Mouse (Mus musculus) lung, adult 10 weeks (tissue): Measurements from ENCODE around the gene Klc4. TPM values are rescaled to one million over a fixed set of nuclear protein-coding genes. Genes with fewer than 3 reads are reported as not detected.

Source experiments
- polyA plus RNA-seq: library from polyadenylated mRNA; stranded (reverse); fragments of 350-450 nt; fragmentation: Illumina TruSeq; extraction: RNeasy Lipid Tissue Mini Kit (QIAGEN cat#74804); gene quantifications from one replicate; pipeline ENCODE4 v1.2.3, GENCODE M21; 2014; ENCODE audit warnings: low read depth, low replicate concordance; ENCODE audit not compliant: insufficient read depth

The Klc4 gene
- polyA plus RNA-seq, result 16.5 TPM

DNA sequence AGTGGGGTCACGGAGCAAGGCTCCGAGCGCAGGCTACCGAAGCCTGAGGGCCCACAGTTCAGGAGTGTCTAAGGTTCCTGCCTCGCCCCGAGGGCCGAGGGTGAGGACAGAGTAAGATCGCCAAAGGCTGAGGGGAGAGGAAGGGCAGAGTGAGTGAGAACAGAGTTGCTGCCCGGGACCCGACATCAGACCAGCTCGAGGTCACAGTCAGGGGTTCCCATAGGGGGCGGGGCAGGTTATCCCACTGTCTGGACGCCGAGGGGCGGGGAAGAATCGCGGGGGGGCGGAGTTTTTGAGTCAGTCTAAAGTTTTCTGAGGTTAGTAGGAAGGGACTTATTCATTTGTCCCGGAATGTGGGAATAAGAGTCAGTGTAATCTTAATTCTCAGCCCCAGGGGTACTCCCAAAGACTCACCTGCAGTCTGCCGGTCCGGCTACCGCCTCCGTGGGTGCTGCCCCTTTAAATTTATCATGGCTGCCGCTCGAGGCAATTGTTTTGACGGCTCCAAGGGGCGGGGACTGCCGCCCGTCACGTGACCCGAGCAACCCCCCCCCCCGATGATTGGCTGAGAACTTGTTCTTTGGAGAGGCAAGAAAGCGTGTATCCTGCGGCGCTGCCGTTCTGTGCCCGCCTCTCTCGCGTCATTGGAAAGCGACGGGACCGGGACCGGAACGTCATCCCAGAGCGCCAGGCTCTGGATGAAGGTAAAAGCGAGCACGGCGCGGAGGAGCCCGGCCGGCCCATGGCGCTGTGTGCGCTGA lies at the start of gene Klc4, which contains the start of gene Mrpl2:
TSS of gene Klc4 (minus strand) at position 462 of the 761 bp plus-strand sequence.
TSS of gene Mrpl2 (plus strand) at position 669 of the 761 bp plus-strand sequence.

GRCm38 (mm10) chr17:46680760-46681373 lies 35.0 kb upstream of the Klc4 start, which contains the start of gene Klhdc3:
Klhdc3 (minus strand) TSS chr17:46680914.

GRCm38 (mm10) chr17:46678416-46678815 lies 32.6 kb upstream of the Klc4 start, which contains the start of gene Mea1:
Mea1 (plus strand) TSS chr17:46678793.

DNA sequence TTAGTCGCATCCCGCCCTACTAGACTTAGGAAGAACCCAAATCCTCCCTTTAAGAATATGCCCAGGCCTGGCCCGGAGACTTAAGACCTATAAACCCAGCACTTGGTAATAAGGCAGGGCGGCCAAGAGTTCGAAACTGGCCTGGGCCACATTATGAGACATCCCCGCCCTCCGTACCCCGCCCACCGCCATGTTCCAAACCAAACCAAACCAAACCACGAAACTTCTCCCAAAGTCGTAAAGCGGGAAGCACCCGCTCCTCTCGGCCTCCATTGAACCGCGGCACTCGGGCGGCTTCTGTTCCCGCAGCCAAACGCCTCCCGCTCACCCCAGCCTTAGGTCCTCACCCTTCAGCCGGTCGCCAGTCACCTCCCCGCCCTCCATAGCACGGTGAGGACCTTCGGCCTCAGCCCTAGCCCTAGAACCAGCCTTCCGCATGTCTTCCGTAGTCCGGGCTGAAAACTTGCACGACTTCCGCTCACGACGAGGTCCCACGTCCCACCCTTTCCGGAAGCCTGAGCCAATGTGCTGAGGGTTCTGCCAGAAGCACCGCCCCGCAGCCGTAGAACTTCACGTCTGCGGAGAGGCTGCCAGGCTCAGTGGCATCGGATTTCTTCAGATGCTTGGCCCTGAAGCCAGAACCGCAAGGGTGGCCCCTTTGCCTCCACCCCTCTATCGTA lies 28.2 kb upstream of the Klc4 start, which contains the start of gene Rrp36:
TSS of gene Rrp36 (minus strand) at position 503 of the 680 bp plus-strand sequence.

GRCm38 (mm10) chr17:46650232-46651031 lies 4.6 kb upstream of the Klc4 start, which contains the start of gene Cul7:
Cul7 (plus strand) TSS chr17:46650337.

GRCm38 (mm10) chr17:46628791-46629684 lies 16.8 kb downstream of the Klc4 start, which contains the start of gene Ptk7:
Ptk7 (minus strand) TSS chr17:46629504.

Other genes with a start within 250 kb of the Klc4 start
- 1.1 TPM for gene Crip3, start 217.1 kb downstream of the Klc4 start, polyA plus RNA-seq
- gene Slc22a7, start 207.6 kb downstream of the Klc4 start, polyA plus RNA-seq, result not detected
- not detected for gene Ttbk1, start 158.3 kb downstream of the Klc4 start, polyA plus RNA-seq
- 1.7 TPM for gene Dnph1, start 149.3 kb downstream of the Klc4 start, polyA plus RNA-seq
- gene Cul9, start 99.6 kb downstream of the Klc4 start, polyA plus RNA-seq, result 9.1 TPM
- 28.1 TPM for gene Srf, start 89.8 kb downstream of the Klc4 start, polyA plus RNA-seq
- gene Ptk7, start 16.5 kb downstream of the Klc4 start, polyA plus RNA-seq, result 21.3 TPM
- 53.2 TPM for gene Mrpl2, start 207 bp upstream of the Klc4 start, polyA plus RNA-seq
- 15.0 TPM for gene Cul7, start 4.3 kb upstream of the Klc4 start, polyA plus RNA-seq
- gene Rrp36, start 28.3 kb upstream of the Klc4 start, polyA plus RNA-seq, result 22.9 TPM
- gene Mea1, start 32.8 kb upstream of the Klc4 start, polyA plus RNA-seq, result 106 TPM
- 33.7 TPM for gene Klhdc3, start 34.9 kb upstream of the Klc4 start, polyA plus RNA-seq
- 21.6 TPM for gene Ppp2r5d, start 59.1 kb upstream of the Klc4 start, polyA plus RNA-seq
- gene Pex6, start 65.4 kb upstream of the Klc4 start, polyA plus RNA-seq, result 25.9 TPM
- 10.9 TPM for gene Gnmt, start 83.1 kb upstream of the Klc4 start, polyA plus RNA-seq
- gene Cnpy3, start 106.2 kb upstream of the Klc4 start, polyA plus RNA-seq, result 38.7 TPM
- not detected for gene Ptcra, start 117.7 kb upstream of the Klc4 start, polyA plus RNA-seq
- 25.5 TPM for gene 2310039H08Rik, start 126.6 kb upstream of the Klc4 start, polyA plus RNA-seq
- gene Rpl7l1, start 136.7 kb upstream of the Klc4 start, polyA plus RNA-seq, result 48.3 TPM
- 4.0 TPM for gene Bicral, start 212.5 kb upstream of the Klc4 start, polyA plus RNA-seq
- gene Tbcc, start 244.7 kb upstream of the Klc4 start, polyA plus RNA-seq, result 21.2 TPM